In the genomic region with DNA sequence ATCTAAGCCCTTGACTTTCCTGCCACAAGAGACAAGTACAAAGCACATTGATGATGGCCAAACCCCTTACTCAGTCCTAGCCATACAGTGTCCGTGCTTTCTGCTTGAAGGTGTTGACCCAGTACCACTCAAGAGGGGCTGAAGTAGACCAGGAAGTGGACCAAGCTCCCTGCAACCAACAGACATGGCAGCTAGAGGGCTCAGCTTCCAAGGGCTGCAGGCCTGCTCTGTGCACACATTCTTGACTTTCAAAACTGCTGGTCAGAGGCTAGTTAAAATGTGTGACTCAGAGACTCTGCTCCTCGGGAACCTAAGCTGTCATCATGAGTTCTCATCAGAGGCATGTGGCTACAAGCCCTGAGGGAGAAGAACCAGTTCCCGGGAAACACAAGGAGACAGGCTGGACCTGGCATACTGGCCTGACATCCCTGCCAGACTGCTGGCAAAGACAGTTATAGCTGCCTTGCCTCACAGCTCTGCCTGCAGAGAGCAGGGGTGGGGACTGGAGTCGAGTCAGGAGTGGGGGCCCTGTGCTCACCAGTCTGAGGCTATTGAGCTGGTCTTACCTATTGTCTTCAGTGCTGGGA, we compare ENCODE assay signal across 10 mouse cellular contexts. TPM values are rescaled to one million over a fixed set of nuclear protein-coding genes. Genes with fewer than 3 reads are reported as not detected.
DNase-seq lines count a peak whose midpoint lies in the region; ATAC-seq and TF ChIP-seq lines count a peak whose summit lies in the region.
"Had no signal": no experiment of that assay in that cellular context is flagged by ENCODE, and none has a peak within 500 bp of the region (broad histone marks: within the 10 kb centered on the region; RNA-seq: fewer than 3 reads in every experiment).

No protein-coding gene starts in this region.

- no peak for ATAC-seq in activated CD4-positive, CD25-positive, alpha-beta regulatory T cell, adult 4 months

- H3K27ac ChIP-seq in layer of hippocampus, adult 2 months = peak overlapping the region; percentile 32; the same call in 1 of the 2 replicates

- peak; percentile 60 for TF ChIP-seq CTCF in layer of hippocampus, adult 2 months (conservative IDR thresholded peaks at IDR 0.05)

- no peak overlapping the region for H3K4me3 ChIP-seq in layer of hippocampus, adult 2 months

- peak; percentile 33 for DNase-seq in adrenal gland, postnatal 10 days
- no peak for DNase-seq in adrenal gland, adult 8-10 months
- DNase-seq in layer of hippocampus, adult 2 months (ENCODE audit: low spot score in 2 of 2) = no peak
- no peak for DNase-seq in layer of hippocampus, adult 9-10 months (ENCODE audit: low spot score)
- DNase-seq in cerebellum, adult 8-10 months = peak; percentile 82
- DNase-seq in layer of hippocampus, postnatal 14 days (ENCODE audit: low spot score in 2 of 2) = peak; percentile 51 to 54
- DNase-seq in lung, postnatal 36 days = no peak

RNA-seq across cellular contexts. Expression of a gene that starts 37.4 kb away (rescaled TPM):
- not detected for total RNA-seq in adrenal gland, postnatal 10 days (2021)
- total RNA-seq in adrenal gland, adult 8-10 months (2022) = not detected
- total RNA-seq in layer of hippocampus, adult 2 months (2021) = not detected
- total RNA-seq in layer of hippocampus, postnatal 14 days (2021) = under 1 TPM; 0.14 to 0.25 TPM
- not detected for polyA plus RNA-seq in activated CD4-positive, CD25-positive, alpha-beta regulatory T cell, adult 4 months (2017; shearing (Covaris generic))
- polyA plus RNA-seq: kidney, embryonic 16.5 days; liver, embryonic 16.5 days had no signal

Comparison
In these comparisons a context has a peak if more than half of its experiments do, and no peak if none do; other contexts are left out.
1. DNase-seq: peak in adrenal gland, postnatal 10 days (single experiment), cerebellum, adult 8-10 months (single experiment) and layer of hippocampus, postnatal 14 days (2 of 2); none in adrenal gland, adult 8-10 months (single experiment), layer of hippocampus, adult 2 months (0 of 2), layer of hippocampus, adult 9-10 months (single experiment) and lung, postnatal 36 days (single experiment).